Mouse (Mus musculus): ENCODE measurements around the gene Wfdc12. TPM values are rescaled to one million over a fixed set of nuclear protein-coding genes. Genes with fewer than 3 reads are reported as not detected.
"Not testable (repeated sequence)": the region's sequence is repeated elsewhere in the genome, so short reads cannot be mapped to it uniquely, and the experiment has no call there.

Gene Wfdc12
- polyA plus RNA-seq (2015; fragmentation: Nextera tagmentation; extraction: Ambion mirVana), result 0.55 TPM in 1 of 2 replicates, not detected in the other

GRCm38 (mm10) chr2:164190576-164190975 is at the start of gene Wfdc12:
Wfdc12 (minus strand) TSS chr2:164190608.
- Histone ChIP-seq H3K4me3 (replicated peaks) (no peak within 1 kb of the TSS), H3K27me3 (no peaks in the 10 kb centered on the region), H3K9ac (no peak within 1 kb of the TSS), H3K36me3 (no peaks in the 10 kb centered on the region), H3K9me3 (replicated peaks) (no peaks in the 10 kb centered on the region), H3K4me2 (no peak within 1 kb of the TSS), H3K4me1 (no peaks in the 10 kb centered on the region), H3K27ac (no peak within 1 kb of the TSS)
- ATAC-seq (replicated peaks; ENCODE audit: low FRiP score), result no peak
- 84% methylated on average over 6 of the region's 6 CpGs for WGBS

GRCm38 (mm10) chr2:164238366-164238765 is 48.0 kb upstream of the Wfdc12 start, which contains the start of gene Svs2:
Svs2 (minus strand) TSS chr2:164238466.
- H3K9me3 ChIP-seq (replicated peaks), result no peaks in the 10 kb centered on the region
- no peak within 1 kb of the TSS for H3K4me2 ChIP-seq
- no peak within 1 kb of the TSS for H3K4me3 ChIP-seq (replicated peaks)
- H3K9ac ChIP-seq, result no peak within 1 kb of the TSS
- WGBS, result 85% methylated on average over 3 of the region's 3 CpGs
- no peaks in the 10 kb centered on the region for H3K27me3 ChIP-seq
- no peaks in the 10 kb centered on the region for H3K36me3 ChIP-seq
- ATAC-seq (replicated peaks; ENCODE audit: low FRiP score), result no peak
- H3K27ac ChIP-seq, result no peak within 1 kb of the TSS
- no peaks in the 10 kb centered on the region for H3K4me1 ChIP-seq

- H3K27ac ChIP-seq, result no peak overlapping the region
- H3K9ac ChIP-seq, result no peak overlapping the region
- no peak overlapping the region for H3K4me3 ChIP-seq (replicated peaks)
- H3K4me1 ChIP-seq, result no peaks in the 10 kb centered on the region
- no peak overlapping the region for H3K4me2 ChIP-seq
- ATAC-seq (replicated peaks; ENCODE audit: low FRiP score), result no peak
- H3K27me3 ChIP-seq, result no peaks in the 10 kb centered on the region
- 88% methylated on average over 8 of the region's 8 CpGs for WGBS
- no peaks in the 10 kb centered on the region for H3K9me3 ChIP-seq (replicated peaks)
- no peaks in the 10 kb centered on the region for H3K36me3 ChIP-seq
Observed at GRCm38 (mm10) chr2:164232671-164233070, 42.3 kb upstream of the Wfdc12 start.

GRCm38 (mm10) chr2:164228361-164229070 is 38.1 kb upstream of the Wfdc12 start:
- Histone ChIP-seq H3K27ac (no peak overlapping the region), H3K9me3 (replicated peaks) (no peaks in the 10 kb centered on the region), H3K9ac (no peak overlapping the region), H3K4me1 (no peaks in the 10 kb centered on the region), H3K27me3 (no peaks in the 10 kb centered on the region), H3K4me3 (replicated peaks) (no peak overlapping the region), H3K36me3 (no peaks in the 10 kb centered on the region), H3K4me2 (no peak overlapping the region)
- no peak for ATAC-seq (replicated peaks; ENCODE audit: low FRiP score)
- 85% methylated on average over 8 of the region's 8 CpGs for WGBS

- no peak for ATAC-seq (replicated peaks; ENCODE audit: low FRiP score)
- H3K27me3 ChIP-seq, result no peaks in the 10 kb centered on the region
- H3K4me3 ChIP-seq (replicated peaks), result peak within 1 kb of the TSS; percentile 31
- H3K9ac ChIP-seq, result no peak within 1 kb of the TSS
- H3K4me1 ChIP-seq, result 0 out of 2 replicates have a peak, but pooled peaks cover 10% of the 10 kb centered on the region
- no peaks in the 10 kb centered on the region for H3K36me3 ChIP-seq
- WGBS, result 44% methylated on average over 11 of the region's 11 CpGs
- peak within 1 kb of the TSS; percentile 73 for H3K27ac ChIP-seq
- H3K4me2 ChIP-seq, result peak within 1 kb of the TSS; percentile 33
- no peaks in the 10 kb centered on the region for H3K9me3 ChIP-seq (replicated peaks)
Observed at GRCm38 (mm10) chr2:164221522-164221921, 31.1 kb upstream of the Wfdc12 start, which contains the start of gene Wfdc15b. Wfdc15b (minus strand) TSS chr2:164221660.

GRCm38 (mm10) chr2:164219295-164219694 is 28.9 kb upstream of the Wfdc12 start:
- no peaks in the 10 kb centered on the region for H3K27me3 ChIP-seq
- no peak overlapping the region for H3K9ac ChIP-seq
- H3K27ac ChIP-seq, result no peak overlapping the region
- 0 out of 2 replicates have a peak, but pooled peaks cover 10% of the 10 kb centered on the region for H3K4me1 ChIP-seq
- H3K36me3 ChIP-seq, result no peaks in the 10 kb centered on the region
- no peak for ATAC-seq (replicated peaks; ENCODE audit: low FRiP score)
- no peak overlapping the region for H3K4me3 ChIP-seq (replicated peaks)
- H3K4me2 ChIP-seq, result no peak overlapping the region
- no peaks in the 10 kb centered on the region for H3K9me3 ChIP-seq (replicated peaks)
- WGBS, result 77% methylated on average over 9 of the region's 9 CpGs

GRCm38 (mm10) chr2:164212711-164213110 is 22.3 kb upstream of the Wfdc12 start:
- H3K27me3 ChIP-seq, result no peaks in the 10 kb centered on the region
- H3K4me1 ChIP-seq, result no peaks in the 10 kb centered on the region
- 80% methylated on average over 5 of the region's 5 CpGs for WGBS
- H3K9ac ChIP-seq, result no peak overlapping the region
- H3K4me2 ChIP-seq, result no peak overlapping the region
- no peak for ATAC-seq (replicated peaks; ENCODE audit: low FRiP score)
- H3K27ac ChIP-seq, result no peak overlapping the region
- H3K36me3 ChIP-seq, result no peaks in the 10 kb centered on the region
- H3K9me3 ChIP-seq (replicated peaks), result no peaks in the 10 kb centered on the region
- H3K4me3 ChIP-seq (replicated peaks), result no peak overlapping the region

- Histone ChIP-seq H3K9ac (no peak overlapping the region), H3K4me3 (replicated peaks) (no peak overlapping the region), H3K9me3 (replicated peaks) (no peaks in the 10 kb centered on the region), H3K27me3 (no peaks in the 10 kb centered on the region), H3K4me2 (no peak overlapping the region), H3K4me1 (no peaks in the 10 kb centered on the region), H3K36me3 (no peaks in the 10 kb centered on the region), H3K27ac (no peak overlapping the region)
- no peak for ATAC-seq (replicated peaks; ENCODE audit: low FRiP score)
- 92% methylated on average over 4 of the region's 4 CpGs for WGBS
Observed at GRCm38 (mm10) chr2:164210892-164211291, 20.5 kb upstream of the Wfdc12 start.

- no peaks in the 10 kb centered on the region for H3K9me3 ChIP-seq (replicated peaks)
- no peak overlapping the region for H3K27ac ChIP-seq
- no peaks in the 10 kb centered on the region for H3K4me1 ChIP-seq
- H3K36me3 ChIP-seq, result no peaks in the 10 kb centered on the region
- no peak overlapping the region for H3K4me3 ChIP-seq (replicated peaks)
- no peak overlapping the region for H3K4me2 ChIP-seq
- no peaks in the 10 kb centered on the region for H3K27me3 ChIP-seq
- H3K9ac ChIP-seq, result no peak overlapping the region
- 75% methylated on average over 4 of the region's 4 CpGs for WGBS
- no peak for ATAC-seq (replicated peaks; ENCODE audit: low FRiP score)
Observed at GRCm38 (mm10) chr2:164206676-164207075, 16.3 kb upstream of the Wfdc12 start.

GRCm38 (mm10) chr2:164206011-164206410 is 15.6 kb upstream of the Wfdc12 start:
- H3K4me1 ChIP-seq; H3K36me3 ChIP-seq; H3K4me3 ChIP-seq (replicated peaks); ATAC-seq (replicated peaks; ENCODE audit: low FRiP score); H3K27me3 ChIP-seq; H3K27ac ChIP-seq; H3K4me2 ChIP-seq; H3K9me3 ChIP-seq (replicated peaks); H3K9ac ChIP-seq: not testable (repeated sequence)
- 91% methylated on average over 10 of the region's 10 CpGs for WGBS

- Histone ChIP-seq H3K4me3 (replicated peaks) (no peak within 1 kb of the TSS), H3K27ac (no peak within 1 kb of the TSS), H3K9me3 (replicated peaks) (no peaks in the 10 kb centered on the region), H3K27me3 (no peaks in the 10 kb centered on the region), H3K4me1 (no peaks in the 10 kb centered on the region; the same call in 1 of the 2 replicates), H3K9ac (no peak within 1 kb of the TSS), H3K36me3 (no peaks in the 10 kb centered on the region), H3K4me2 (no peak within 1 kb of the TSS)
- ATAC-seq (replicated peaks; ENCODE audit: low FRiP score), result no peak
- WGBS, result 72% methylated on average over 20 of the region's 20 CpGs
Observed at GRCm38 (mm10) chr2:164199626-164200327, 9.4 kb upstream of the Wfdc12 start, which contains the start of gene Wfdc15a. Wfdc15a (minus strand) TSS chr2:164200130.

GRCm38 (mm10) chr2:164196700-164196990 is 6.2 kb upstream of the Wfdc12 start:
- WGBS, result 71% methylated on average over 5 of the region's 5 CpGs
- Histone ChIP-seq H3K4me2 (no peak overlapping the region), H3K27ac (no peak overlapping the region), H3K4me3 (replicated peaks) (no peak overlapping the region), H3K4me1 (no peaks in the 10 kb centered on the region; the same call in 1 of the 2 replicates), H3K36me3 (no peaks in the 10 kb centered on the region), H3K9ac (no peak overlapping the region), H3K9me3 (replicated peaks) (no peaks in the 10 kb centered on the region), H3K27me3 (no peaks in the 10 kb centered on the region)
- no peak for ATAC-seq (replicated peaks; ENCODE audit: low FRiP score)
